Comparison of ENCODE assay signal across 14 mouse cellular contexts in the genomic region with DNA sequence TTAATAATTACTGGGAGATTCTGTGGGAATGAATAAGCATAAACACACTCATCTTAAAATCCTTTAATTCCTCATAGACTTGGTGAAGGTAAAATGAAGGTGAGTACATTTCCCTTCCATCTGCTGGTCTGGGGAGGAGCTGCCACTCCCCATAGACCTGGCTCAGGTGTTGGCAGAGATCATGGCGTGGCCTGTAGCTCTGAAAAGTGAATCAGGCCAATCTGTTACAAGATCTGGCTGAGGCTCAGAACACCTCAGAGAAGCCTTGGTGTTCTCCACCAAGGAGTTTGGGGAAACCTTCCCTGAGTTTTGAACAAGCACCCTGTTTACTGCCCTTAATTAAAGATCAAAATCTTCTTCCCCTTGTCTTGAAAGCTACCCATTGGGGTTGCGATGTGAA.
A peak's percentile ranks its signal among the peaks of the same experiment; 100 is the strongest.
DNase-seq lines count a peak whose midpoint lies in the region; ATAC-seq and TF ChIP-seq lines count a peak whose summit lies in the region.
"Had no signal": no experiment of that assay in that cellular context is flagged by ENCODE, and none has a peak within 500 bp of the region (broad histone marks: within the 10 kb centered on the region; RNA-seq: fewer than 3 reads in every experiment).

No protein-coding gene starts in this region.

- H3K9ac ChIP-seq in heart, adult 2 months (ENCODE audit: low read depth, low read length), result no peak overlapping the region
- no peak overlapping the region for H3K9ac ChIP-seq in heart, embryonic 11.5 days (ENCODE audit: low read depth, low read length)
- H3K9ac ChIP-seq in liver, adult 2 months (ENCODE audit: low read depth, low read length), result no peak overlapping the region
- H3K9ac ChIP-seq in liver, embryonic 12.5 days, result no peak overlapping the region
- H3K9ac ChIP-seq in liver, embryonic 15.5 days, result no peak overlapping the region
- H3K9ac ChIP-seq: embryonic facial prominence, embryonic 13.5 days; neural tube, embryonic 12.5 days had no signal

- H3K27me3 ChIP-seq in heart, adult 2 months (ENCODE audit: control insufficient read depth, insufficient read depth, low read length), result no peaks in the 10 kb centered on the region
- no peaks in the 10 kb centered on the region for H3K27me3 ChIP-seq in heart, embryonic 11.5 days (ENCODE audit: control insufficient read depth, insufficient read depth, low read length)
- no peaks in the 10 kb centered on the region for H3K27me3 ChIP-seq in liver, adult 2 months (ENCODE audit: control insufficient read depth, insufficient read depth, low read length)
- no peaks in the 10 kb centered on the region for H3K27me3 ChIP-seq in liver, embryonic 12.5 days (replicated peaks)
- H3K27me3 ChIP-seq in liver, embryonic 15.5 days, result no peaks in the 10 kb centered on the region
- H3K27me3 ChIP-seq: embryonic facial prominence, embryonic 13.5 days; neural tube, embryonic 12.5 days had no signal

- TF ChIP-seq POLR2A in heart, adult 2 months (IDR thresholded peaks at IDR 0.05; ENCODE audit: insufficient read depth, low read depth, low read length), result no peak
- no peak for TF ChIP-seq POLR2A in liver, adult 2 months (IDR thresholded peaks at IDR 0.05; ENCODE audit: extremely low read depth, insufficient read depth, low read length)

- DNase-seq in heart, adult 2 months, result no peak
- DNase-seq in liver, adult 2 months (ENCODE audit: extremely low read depth, low read depth, low spot score), result peak; percentile 45
- peak; percentile 82 for DNase-seq in brain, adult 2 months (ENCODE audit: low read depth, low spot score)
- DNase-seq in adrenal gland, postnatal 25 days, result no peak
- DNase-seq: gastrocnemius, postnatal 25 days; kidney, adult 9 months; kidney, postnatal 25 days had no signal

- peaks cover 44% of the 10 kb centered on the region for H3K36me3 ChIP-seq in heart, adult 2 months (ENCODE audit: control insufficient read depth, insufficient read depth, low read length)
- 0 out of 2 replicates have a peak, but pooled peaks cover 3% of the 10 kb centered on the region for H3K36me3 ChIP-seq in heart, embryonic 11.5 days (ENCODE audit: control insufficient read depth, insufficient read depth, low read length)
- peaks cover 6% of the 10 kb centered on the region; the same call in 1 of the 2 replicates for H3K36me3 ChIP-seq in liver, adult 2 months (ENCODE audit: control insufficient read depth, insufficient read depth, low read length)
- peaks cover 5% of the 10 kb centered on the region; the same call in 1 of the 2 replicates for H3K36me3 ChIP-seq in liver, embryonic 12.5 days
- H3K36me3 ChIP-seq in liver, embryonic 15.5 days (replicated peaks), result peaks cover 14% of the 10 kb centered on the region; the same call in 1 of the 2 replicates
- H3K36me3 ChIP-seq: embryonic facial prominence, embryonic 13.5 days; neural tube, embryonic 12.5 days had no signal

- no peaks in the 10 kb centered on the region for H3K9me3 ChIP-seq in heart, embryonic 11.5 days (replicated peaks; ENCODE audit: control insufficient read depth, low read length)
- H3K9me3 ChIP-seq in liver, embryonic 12.5 days (replicated peaks), result no peaks in the 10 kb centered on the region
- no peaks in the 10 kb centered on the region for H3K9me3 ChIP-seq in liver, embryonic 15.5 days (replicated peaks)
- H3K9me3 ChIP-seq: embryonic facial prominence, embryonic 13.5 days; heart, embryonic 10.5 days; neural tube, embryonic 12.5 days had no signal

- no peak overlapping the region for H3K4me3 ChIP-seq in heart, adult 2 months
- no peak overlapping the region for H3K4me3 ChIP-seq in heart, embryonic 11.5 days (ENCODE audit: low read depth, low read length)
- no peak overlapping the region for H3K4me3 ChIP-seq in liver, adult 2 months (ENCODE audit: insufficient read depth, low read depth, low read length)
- no peak overlapping the region for H3K4me3 ChIP-seq in liver, embryonic 12.5 days
- no peak overlapping the region for H3K4me3 ChIP-seq in liver, embryonic 15.5 days (replicated peaks)
- H3K4me3 ChIP-seq: embryonic facial prominence, embryonic 13.5 days; heart, embryonic 10.5 days; neural tube, embryonic 12.5 days had no signal

- H3K27ac ChIP-seq in heart, adult 2 months, result peak overlapping the region; percentile 13; the same call in 1 of the 2 replicates
- no peak overlapping the region for H3K27ac ChIP-seq in heart, embryonic 11.5 days (ENCODE audit: low read depth, low read length)
- H3K27ac ChIP-seq in liver, adult 2 months (replicated peaks; ENCODE audit: insufficient read depth, low read depth, low read length), result peak overlapping the region; percentile 60
- H3K27ac ChIP-seq in liver, embryonic 12.5 days, result no peak overlapping the region
- H3K27ac ChIP-seq in liver, embryonic 15.5 days (replicated peaks), result peak overlapping the region; percentile 29; the same call in 1 of the 2 replicates
- H3K27ac ChIP-seq: embryonic facial prominence, embryonic 13.5 days; heart, embryonic 10.5 days; neural tube, embryonic 12.5 days had no signal

- intact Hi-C loops in heart, adult 2 months (cut with DNase I), result loop anchor here (2.0 to 10.0 kb wide), 2 partner anchors 14 to 630 kb away; a partner anchor contains a TSS

- peaks cover 9% of the 10 kb centered on the region for H3K79me2 ChIP-seq in heart, adult 2 months (replicated peaks; ENCODE audit: control insufficient read depth, insufficient read depth, low read length)
- H3K79me2 ChIP-seq in liver, adult 2 months (ENCODE audit: control insufficient read depth, insufficient read depth, low read length), result peaks cover 23% of the 10 kb centered on the region; the same call in 1 of the 2 replicates

- TF ChIP-seq EP300 in heart, adult 2 months (IDR thresholded peaks at IDR 0.05; ENCODE audit: insufficient read depth, low read depth, low read length), result no peak

- 84% methylated on average over 2 of the region's 2 CpGs for WGBS in heart, adult 2 months
- 82% methylated on average over 2 of the region's 2 CpGs for WGBS in heart, embryonic 11.5 days (ENCODE audit: insufficient replicate concordance)
- 45% methylated on average over 2 of the region's 2 CpGs for WGBS in liver, adult 2 months
- 72% methylated on average over 2 of the region's 2 CpGs for WGBS in liver, embryonic 12.5 days (ENCODE audit: insufficient replicate concordance)
- WGBS in liver, embryonic 15.5 days (ENCODE audit: insufficient replicate concordance), result 75% methylated on average over 2 of the region's 2 CpGs

- no peak overlapping the region for H3K4me2 ChIP-seq in heart, embryonic 11.5 days
- H3K4me2 ChIP-seq in liver, embryonic 12.5 days, result no peak overlapping the region
- no peak overlapping the region for H3K4me2 ChIP-seq in liver, embryonic 15.5 days
- H3K4me2 ChIP-seq: embryonic facial prominence, embryonic 13.5 days; neural tube, embryonic 12.5 days had no signal

- TF ChIP-seq CTCF in heart, adult 2 months (IDR thresholded peaks at IDR 0.05), result no peak
- TF ChIP-seq CTCF in liver, adult 2 months (IDR thresholded peaks at IDR 0.05; ENCODE audit: low read depth, low read length), result no peak

- ATAC-seq in heart, embryonic 11.5 days (replicated peaks; ENCODE audit: insufficient number of reproducible peaks, low FRiP score, low TSS enrichment), result no peak
- ATAC-seq in liver, embryonic 12.5 days, result no peak
- no peak for ATAC-seq in liver, embryonic 15.5 days (ENCODE audit: insufficient read depth)
- ATAC-seq: forebrain, embryonic 14.5 days had no signal

- peaks cover 19% of the 10 kb centered on the region for H3K4me1 ChIP-seq in heart, adult 2 months (ENCODE audit: control insufficient read depth, insufficient read depth, low read length)
- peaks cover 10% of the 10 kb centered on the region for H3K4me1 ChIP-seq in heart, embryonic 11.5 days (ENCODE audit: control insufficient read depth, insufficient read depth, low read length)
- H3K4me1 ChIP-seq in liver, adult 2 months (ENCODE audit: control insufficient read depth, insufficient read depth, low read length), result peaks cover 20% of the 10 kb centered on the region
- H3K4me1 ChIP-seq in liver, embryonic 12.5 days, result peaks cover 41% of the 10 kb centered on the region
- H3K4me1 ChIP-seq in liver, embryonic 15.5 days (replicated peaks), result peaks cover 38% of the 10 kb centered on the region
- H3K4me1 ChIP-seq: embryonic facial prominence, embryonic 13.5 days had no signal

Comparison
In these comparisons a context has a peak if more than half of its experiments do, and no peak if none do; other contexts are left out.
1. H3K27ac ChIP-seq: peak in heart, adult 2 months (single experiment), liver, adult 2 months (single experiment) and liver, embryonic 15.5 days (single experiment); none in heart, embryonic 11.5 days (single experiment) and liver, embryonic 12.5 days (single experiment).
2. DNase-seq: peak in liver, adult 2 months (single experiment) and brain, adult 2 months (single experiment); none in heart, adult 2 months (0 of 2) and adrenal gland, postnatal 25 days (single experiment).